Mouse (Mus musculus): ENCODE results near the gene Tspo.

The Tspo gene

DNA sequence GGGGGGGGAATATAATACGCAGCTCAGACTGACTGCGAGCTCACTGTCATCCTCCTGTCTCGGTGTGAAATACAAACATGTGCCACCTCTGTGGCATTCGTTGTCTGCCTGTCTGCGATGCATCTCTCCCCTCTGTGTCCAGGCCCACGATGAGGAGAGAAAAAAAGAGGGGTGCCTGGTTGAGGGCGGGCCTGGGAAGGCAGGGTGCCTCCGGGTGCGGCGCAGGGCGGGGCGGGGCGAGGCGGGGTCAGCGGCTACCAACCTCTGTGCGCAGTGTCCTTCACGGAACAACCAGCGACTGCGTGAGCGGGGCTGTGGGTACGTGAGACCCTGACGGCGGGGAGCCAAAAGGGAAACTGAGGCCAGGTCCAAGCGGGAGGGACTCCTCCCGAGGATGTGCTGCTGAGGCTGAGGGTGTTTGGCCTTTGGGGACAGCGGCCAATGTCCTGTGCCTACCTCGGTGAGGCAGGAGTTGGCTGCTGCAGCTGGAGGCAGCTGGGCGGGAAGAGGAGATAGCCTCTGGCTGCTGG, at the start of gene Tspo, which contains the start of gene Mcat:
Gene Tspo (plus strand): TSS at position 266 of the 530 bp plus-strand sequence.
Gene Mcat (minus strand): TSS at position 461 of the 530 bp plus-strand sequence.
- DNase-seq: no peak

DNA sequence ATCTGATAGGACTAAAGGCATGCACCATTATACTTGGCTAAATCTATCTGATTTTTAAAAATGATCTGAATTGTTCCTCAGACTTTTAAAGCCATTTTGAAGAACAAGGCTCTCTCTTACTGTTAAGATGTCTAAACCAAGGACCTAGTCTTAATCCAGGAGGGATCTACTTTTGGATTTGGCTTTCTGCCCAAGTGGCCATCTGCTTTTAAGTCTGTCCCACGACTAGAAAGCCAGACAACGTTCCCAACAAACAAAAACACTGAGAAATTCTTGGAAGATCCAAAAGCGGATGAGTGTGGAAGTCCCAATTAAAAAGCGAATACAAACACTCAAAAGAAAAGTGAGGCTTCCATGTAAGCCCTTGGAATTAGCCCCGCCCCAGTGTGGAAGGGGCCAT, 48.4 kb upstream of the Tspo start:
- peak; percentile 21 for DNase-seq

GRCm38 (mm10) chr15:83518215-83519048, 45.0 kb upstream of the Tspo start:
- DNase-seq: peak; percentile 31

DNA sequence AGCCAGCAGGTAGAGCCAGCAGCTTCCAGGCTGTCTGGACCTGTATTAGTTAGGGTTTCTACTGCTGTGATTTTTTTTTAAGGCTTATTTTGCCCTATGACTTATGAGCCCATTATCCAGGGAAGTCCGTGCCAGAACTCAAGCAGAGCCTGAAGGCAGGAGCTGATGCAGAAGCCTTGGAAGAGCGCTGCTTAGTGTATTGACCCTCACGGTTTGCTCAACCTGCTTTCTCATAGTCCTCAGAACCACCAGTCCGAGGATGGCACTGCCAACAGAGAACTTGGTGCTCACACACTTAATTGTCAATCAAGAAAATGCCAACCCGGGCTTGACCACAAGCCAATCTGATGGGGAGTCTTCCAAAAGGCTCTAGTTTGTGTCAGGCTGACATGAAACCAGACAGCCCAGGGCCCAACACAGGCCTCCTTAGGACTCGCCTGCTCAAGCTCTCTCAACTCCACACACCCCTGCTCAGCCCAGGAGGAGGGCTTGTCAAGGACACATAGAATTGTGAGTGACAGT, 42.5 kb upstream of the Tspo start:
- no peak for DNase-seq

DNA sequence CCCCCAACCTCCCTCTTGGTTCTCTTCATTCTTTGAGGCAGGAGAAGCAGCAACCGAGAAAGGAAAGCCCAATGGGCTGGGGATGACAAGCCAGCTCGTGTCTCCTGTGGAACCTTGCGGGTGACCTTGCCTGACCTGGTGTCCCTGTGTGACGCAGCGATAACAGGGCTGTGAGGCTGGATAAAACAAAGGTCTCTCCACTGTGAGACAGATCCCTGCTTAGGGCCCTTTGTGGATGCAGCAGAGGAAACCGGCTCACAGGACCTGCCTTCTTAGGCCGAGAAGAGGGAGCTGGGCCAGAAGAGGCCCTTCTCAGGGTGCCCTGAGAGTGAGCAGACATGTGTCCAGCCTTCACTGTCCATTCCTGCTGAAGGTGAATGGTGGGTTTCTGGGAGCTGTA, 40.2 kb upstream of the Tspo start:
- no peak for DNase-seq

GRCm38 (mm10) chr15:83523638-83524332, 39.6 kb upstream of the Tspo start:
- no peak for DNase-seq

DNA sequence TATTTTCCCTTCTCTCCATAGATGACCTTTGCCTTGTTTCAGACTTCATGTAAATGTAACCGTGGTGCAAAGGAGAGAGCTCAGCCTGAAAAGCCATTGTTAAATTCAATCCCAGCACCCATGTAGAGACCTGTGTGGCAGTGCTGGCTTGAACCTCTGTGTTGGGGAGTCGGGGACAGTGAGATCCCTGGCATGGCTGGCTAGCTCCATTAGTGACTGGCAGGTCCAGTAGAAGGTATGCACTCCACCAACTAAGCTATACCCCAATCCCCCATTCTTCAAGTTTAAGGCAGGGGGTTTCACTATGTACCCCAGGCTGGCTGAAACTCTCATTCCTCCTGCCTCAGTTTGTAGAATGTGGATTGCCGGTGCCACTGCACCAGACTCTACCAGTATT, 39.1 kb upstream of the Tspo start:
- DNase-seq: no peak

- DNase-seq: no peak
Observed at GRCm38 (mm10) chr15:83526424-83527091, 36.8 kb upstream of the Tspo start, which contains the start of gene Bik. Bik (plus strand) TSS chr15:83526862.

- no peak for DNase-seq
Observed at GRCm38 (mm10) chr15:83527092-83527437, 36.3 kb upstream of the Tspo start.

GRCm38 (mm10) chr15:83527747-83528146, 35.6 kb upstream of the Tspo start:
- DNase-seq: no peak

DNA sequence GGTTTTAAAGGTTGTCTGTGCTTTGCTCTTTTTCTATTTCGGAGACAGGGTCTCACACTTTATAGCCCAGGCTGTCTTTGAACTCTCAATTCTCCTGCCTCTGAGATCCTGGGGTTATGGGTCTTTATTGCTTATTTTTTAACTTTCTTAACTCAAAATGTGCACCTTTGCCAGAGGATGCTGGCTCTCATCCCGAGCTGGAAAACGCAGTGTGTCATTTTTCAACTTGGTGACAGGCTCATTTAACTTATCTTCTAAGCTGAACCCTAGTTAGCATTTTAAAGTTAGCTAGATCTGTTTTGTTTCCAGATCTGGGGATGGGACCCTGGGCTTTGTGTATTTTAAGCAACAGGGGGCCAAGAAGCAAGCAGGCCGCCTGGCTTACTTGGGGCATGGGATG, 34.5 kb upstream of the Tspo start:
- DNase-seq: no peak

DNA sequence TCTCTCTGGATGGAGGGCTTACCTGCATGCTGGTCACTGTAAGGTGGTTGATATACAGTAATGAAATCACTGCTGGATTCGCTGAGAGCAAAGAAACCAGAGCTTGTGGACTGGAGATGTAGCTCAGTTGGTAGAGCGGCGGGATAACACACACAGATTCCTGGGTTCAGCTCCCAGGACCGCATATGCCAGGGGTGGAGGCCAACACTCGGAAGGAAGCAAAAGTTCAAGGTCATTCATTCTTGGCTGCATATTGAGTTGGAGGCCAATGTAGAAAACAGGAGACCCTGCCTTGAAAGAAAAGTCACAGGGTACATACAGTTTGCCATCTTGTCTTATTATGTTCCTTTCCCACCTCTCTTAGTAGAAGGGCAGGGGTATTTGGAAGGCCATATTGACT, 33.6 kb upstream of the Tspo start:
- no peak for DNase-seq

DNA sequence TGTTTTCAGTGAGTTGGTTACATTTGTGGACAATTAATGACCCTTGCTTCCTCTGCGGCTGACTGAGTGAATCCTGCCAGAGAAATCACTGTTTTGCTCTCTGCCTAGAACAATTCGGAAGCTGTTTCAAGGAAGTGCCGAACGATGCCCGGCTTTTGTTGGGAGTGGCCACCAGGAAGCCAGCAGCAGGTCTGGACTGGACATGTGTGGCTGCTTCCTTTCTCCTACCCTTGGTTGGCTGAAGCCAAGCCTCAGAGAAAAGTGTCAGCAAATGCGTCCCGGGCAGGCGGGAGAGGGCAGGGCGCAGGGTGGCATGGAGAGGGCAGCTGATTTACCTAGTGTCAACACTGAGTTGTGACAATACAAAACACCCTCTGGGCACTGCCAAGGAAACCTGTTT, 33.2 kb upstream of the Tspo start:
- no peak for DNase-seq

GRCm38 (mm10) chr15:83530688-83531087, 32.7 kb upstream of the Tspo start:
- DNase-seq: no peak

GRCm38 (mm10) chr15:83531961-83532469, 31.4 kb upstream of the Tspo start:
- no peak for DNase-seq

DNA sequence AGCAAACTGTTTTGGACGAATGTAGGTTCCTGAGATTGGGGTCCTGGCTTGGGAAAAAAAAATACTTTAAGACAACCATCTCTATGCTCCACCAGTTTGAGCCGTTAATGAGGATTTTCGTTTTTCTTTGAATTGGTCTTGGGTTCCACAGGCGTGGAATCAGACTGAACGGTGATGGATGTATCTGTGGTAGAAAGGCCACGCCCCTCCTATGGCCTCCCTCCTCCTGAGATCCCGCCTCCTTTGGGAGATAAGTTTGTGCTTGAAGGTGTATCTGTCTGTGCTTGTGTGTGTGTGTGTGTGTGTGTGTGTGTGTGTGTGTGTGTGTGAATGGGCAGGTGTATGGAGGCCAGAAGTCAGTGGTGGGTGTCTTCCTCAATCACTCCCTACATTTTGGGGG, 30.8 kb upstream of the Tspo start:
- DNase-seq: no peak

- no peak for DNase-seq
Observed at GRCm38 (mm10) chr15:83534960-83535889, 28.2 kb upstream of the Tspo start.

DNA sequence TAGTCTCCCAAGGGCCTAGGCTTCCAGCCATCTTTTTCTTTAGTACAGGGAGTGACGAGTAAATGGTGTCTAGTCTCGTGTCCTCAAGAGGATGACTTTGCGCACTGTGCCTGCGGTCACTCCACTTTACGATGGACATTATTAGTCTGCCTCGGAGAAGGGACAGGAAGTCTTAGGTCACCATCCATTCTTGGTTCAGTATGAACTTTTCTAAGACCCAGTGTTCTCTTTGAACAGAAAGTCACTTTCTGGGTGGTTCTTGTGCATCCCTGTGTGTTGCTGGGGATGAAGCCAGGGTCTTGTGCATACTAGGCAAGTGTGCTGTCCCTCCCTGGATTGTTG, 27.5 kb upstream of the Tspo start:
- DNase-seq: no peak

GRCm38 (mm10) chr15:83538855-83539254, 24.5 kb upstream of the Tspo start:
- DNase-seq: no peak

DNA sequence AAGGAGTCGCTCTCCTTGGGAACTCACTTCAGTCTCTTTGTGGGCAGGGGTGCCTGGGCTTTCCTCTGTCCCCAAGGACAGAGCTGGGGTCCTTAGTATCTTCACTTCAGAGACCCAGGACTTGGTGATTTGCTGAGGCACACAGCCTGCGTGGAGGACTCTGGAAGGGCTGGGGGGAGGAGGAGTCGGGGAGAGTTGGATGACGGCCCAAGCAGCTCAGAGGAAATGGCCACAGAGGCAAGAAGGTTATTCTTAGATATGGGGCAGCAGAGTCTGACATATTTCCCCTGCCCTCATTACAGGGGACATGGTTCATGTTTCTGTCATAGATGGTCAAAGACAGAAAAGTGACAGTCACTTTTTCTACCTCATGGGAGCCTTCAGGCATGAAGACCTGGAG, 23.5 kb upstream of the Tspo start:
- no peak for DNase-seq

DNA sequence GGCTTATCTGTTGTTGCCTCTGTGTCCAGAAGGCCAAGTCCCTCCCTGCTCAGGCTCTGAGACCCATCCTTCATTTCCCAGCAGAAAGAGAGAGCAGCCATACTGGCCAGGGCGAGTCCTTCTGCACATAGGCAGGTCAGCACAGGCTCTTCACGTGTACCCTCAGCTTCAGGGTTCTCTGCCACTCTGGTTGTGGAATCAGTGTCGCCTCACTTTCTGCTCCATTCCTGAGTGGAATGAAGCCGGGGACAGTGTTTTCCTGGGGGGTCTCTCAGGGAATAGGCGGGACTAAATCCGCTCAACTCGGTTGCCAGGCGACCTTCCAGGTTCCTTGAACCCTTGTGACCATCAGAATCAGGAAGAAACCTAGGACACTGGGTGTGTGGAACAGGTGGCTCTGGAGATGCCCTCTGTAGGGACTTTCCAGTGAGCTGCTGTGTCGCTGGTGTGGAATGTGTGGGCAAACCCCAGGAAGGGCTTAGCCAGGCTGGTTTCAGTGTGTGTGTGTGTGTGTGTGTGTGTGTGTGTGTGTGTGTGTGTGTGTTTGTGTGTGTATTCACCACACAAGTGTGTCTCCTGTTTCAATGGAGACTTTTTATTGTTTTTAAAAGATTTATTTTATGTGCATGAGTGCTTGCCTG, 21.6 kb upstream of the Tspo start:
- no peak for DNase-seq

GRCm38 (mm10) chr15:83546029-83546428, 17.4 kb upstream of the Tspo start:
- DNase-seq: no peak

Measured in right cerebral cortex, postnatal 25 days (tissue).